Mouse (Mus musculus): ENCODE measurements around the gene Uqcr10.

- TF ChIP-seq CTCF (IDR thresholded peaks at IDR 0.05) (no peak), EP300 (IDR thresholded peaks at IDR 0.05) (no peak)
Measured at GRCm38 (mm10) chr11:4675693-4676092, 28.4 kb downstream of the Uqcr10 start.
